Mouse (Mus musculus) c-Kit-negative CD71-positive TER-119-positive erythroid progenitor cells, embryonic 14.5 days (primary cell): ENCODE measurements around the gene Cntrob.
"Not testable (repeated sequence)": the region's sequence is repeated elsewhere in the genome, so short reads cannot be mapped to it uniquely, and the experiment has no call there.

Source experiments
- DNase-seq: peaks from one replicate; pipeline ENCODE4 v3.0.0-alpha.2; 2013; ENCODE audit warnings: low read depth, low spot score

The Cntrob gene

GRCm38 (mm10) chr11:69340161-69341131, 16.9 kb upstream of the Cntrob start, which contains the start of gene Rnf227:
Gene Rnf227 (plus strand): TSS chr11:69340461.
- DNase-seq, result no peak

DNA sequence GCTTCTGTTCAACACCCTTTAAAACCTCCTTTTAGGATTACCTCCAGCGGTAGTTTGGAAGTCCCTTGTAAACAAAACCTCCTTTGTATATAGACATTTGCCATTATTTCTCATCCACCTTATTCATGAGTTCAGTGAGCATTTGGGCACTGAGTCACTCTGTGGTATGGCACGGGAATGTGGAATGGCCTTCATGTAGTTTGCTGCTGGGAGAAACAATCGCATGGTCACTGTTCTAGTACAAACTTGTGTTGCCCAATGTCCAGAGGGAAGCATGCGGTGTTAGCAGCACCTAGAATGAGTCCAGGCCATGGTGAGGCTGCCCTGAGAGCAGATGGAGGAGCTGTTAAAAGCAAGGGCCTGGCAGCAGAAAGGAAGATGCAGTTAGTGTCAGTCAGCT, 11.2 kb upstream of the Cntrob start:
- DNase-seq, result no peak

- DNase-seq, result no peak
Observed at GRCm38 (mm10) chr11:69333922-69334321, 10.3 kb upstream of the Cntrob start.

GRCm38 (mm10) chr11:69332713-69333253, 9.2 kb upstream of the Cntrob start:
- DNase-seq, result no peak

GRCm38 (mm10) chr11:69331929-69332405, 8.4 kb upstream of the Cntrob start:
- no peak for DNase-seq

- DNase-seq, result no peak
Observed at GRCm38 (mm10) chr11:69331152-69331551, 7.6 kb upstream of the Cntrob start.

DNA sequence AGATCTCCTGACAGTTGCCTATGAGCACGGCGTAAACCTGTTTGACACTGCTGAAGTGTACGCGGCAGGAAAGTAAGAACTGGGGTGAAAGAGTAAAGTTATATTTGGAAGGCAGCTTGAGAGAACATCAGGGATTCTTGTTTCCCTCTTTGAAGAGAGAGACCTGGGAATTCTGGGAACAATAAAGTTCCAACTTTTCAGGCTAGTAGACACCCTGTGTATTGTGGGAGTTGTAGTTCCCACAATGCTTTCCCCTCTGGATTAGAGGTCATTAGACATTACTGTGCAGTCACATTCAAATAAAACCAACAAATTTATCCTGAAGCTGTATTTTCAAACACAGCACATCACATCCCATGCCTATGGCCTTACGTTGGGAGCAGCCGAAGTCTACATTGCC, 4.9 kb upstream of the Cntrob start:
- no peak for DNase-seq

- DNase-seq, result no peak
Observed at GRCm38 (mm10) chr11:69327648-69328047, 4.1 kb upstream of the Cntrob start.

DNA sequence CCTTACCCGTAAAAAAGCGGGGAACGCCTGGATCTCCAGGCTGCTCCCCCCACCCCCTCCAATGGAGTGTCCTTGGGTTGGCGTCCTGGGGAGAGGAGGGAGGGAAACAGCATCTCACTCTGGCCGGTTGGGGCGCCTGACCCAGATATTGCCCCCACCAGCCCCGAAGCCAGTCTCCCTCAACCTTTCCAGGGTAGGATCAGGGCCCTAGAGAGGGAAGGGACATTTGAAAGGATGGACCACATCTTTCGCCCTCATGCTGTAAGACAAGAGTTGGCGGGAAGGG, 3.5 kb upstream of the Cntrob start:
- DNase-seq, result no peak

GRCm38 (mm10) chr11:69326408-69327156, 3.0 kb upstream of the Cntrob start:
- no peak for DNase-seq

DNA sequence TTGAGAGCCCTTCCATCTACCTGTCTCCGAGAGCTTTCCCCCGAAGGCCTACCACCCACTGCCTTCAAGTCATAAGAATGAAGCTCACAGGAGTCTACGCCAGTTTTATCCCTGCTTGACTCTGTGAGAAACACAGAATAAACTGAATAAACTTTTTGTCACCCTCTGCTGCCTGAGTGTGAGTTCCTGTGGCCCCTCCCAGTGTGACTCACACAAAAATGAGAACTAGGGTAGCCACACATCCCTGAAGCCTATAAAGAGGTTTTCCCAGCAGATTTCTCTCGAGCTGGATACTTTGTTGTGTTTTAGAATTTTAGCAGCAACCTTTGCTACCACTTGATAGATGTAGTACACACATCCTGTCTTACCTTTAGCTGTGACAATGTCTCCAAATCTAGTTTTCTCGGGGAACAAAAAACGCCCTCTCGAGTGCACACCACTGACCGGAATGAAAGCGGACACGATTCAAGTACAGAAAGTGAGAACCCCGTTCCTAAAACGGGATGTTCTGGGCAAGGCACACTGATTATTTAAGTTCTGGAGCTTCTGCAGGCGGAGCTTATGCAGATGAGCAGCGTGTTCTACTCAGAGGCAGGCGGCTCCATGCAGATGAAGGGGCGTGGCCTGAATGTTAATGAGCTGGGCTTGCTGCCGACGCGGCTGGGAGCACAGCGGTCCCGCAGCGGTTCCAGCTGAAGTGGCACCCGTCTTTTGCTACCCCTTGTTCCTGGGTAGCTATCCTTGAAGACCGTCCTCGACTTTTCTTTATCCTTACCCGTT, 2.2 kb upstream of the Cntrob start, which contains the start of gene Kcnab3:
Gene Kcnab3 (plus strand): TSS at position 631 of the 780 bp plus-strand sequence.
- peak; percentile 83 for DNase-seq

DNA sequence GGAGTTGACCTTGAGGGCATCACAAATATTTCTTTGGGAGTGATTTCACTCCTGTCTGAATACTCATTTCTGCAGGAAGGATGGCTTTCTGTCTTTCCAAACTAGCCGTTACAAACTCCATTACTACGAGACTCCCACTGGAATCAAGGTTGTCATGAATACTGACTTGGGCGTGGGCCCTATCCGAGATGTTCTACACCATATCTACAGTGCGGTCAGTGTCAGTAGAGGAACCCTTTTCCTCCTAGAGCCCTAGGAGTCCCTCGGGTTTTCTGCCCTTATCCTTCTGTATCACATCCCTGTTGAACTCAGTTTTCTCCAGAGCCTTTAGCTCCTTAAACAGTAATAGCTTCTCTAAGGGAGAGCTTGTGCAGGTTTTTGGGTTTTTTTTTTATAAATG, 1.2 kb upstream of the Cntrob start:
- DNase-seq, result no peak

DNA sequence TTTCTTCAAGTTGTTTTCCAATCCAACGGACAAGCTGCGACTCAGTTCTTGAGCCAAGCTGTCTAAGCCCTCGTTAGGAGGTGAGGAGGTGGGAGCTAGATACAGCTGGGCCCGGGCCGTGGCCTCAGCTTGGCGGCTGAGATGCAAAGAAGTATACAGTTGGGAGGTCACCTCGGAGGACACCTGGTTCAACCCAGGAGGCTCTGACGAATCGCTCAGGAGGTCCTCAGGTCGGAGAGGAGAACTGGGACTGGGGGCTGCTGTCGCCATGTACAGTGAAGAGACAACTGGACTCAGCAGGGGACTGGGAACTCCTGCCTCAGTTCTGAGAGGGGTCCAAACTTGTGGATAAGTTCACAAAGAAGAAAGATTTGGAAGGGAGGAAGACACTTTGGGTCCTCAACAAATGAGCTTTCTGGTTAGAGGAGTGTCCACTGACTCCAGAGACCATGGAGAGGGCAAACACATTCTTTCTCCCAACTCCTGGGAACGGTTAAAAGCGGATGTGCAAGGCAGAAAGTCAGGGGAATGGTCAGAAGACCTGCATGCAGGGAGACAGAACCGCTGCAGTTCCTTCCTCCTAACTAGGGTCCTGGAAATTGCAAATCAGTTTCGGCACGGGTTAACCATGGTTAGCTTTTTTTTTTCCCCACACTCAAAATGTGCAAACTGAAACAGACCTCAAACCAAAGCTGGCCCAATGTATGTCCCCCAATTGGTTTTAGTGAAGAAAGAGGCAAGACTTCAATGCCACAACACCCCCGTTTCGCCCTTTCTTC, 693 bp downstream of the Cntrob start:
- no peak for DNase-seq

- DNase-seq, result no peak
Observed at GRCm38 (mm10) chr11:69322010-69322409, 1.6 kb downstream of the Cntrob start.

GRCm38 (mm10) chr11:69321580-69321979, 2.0 kb downstream of the Cntrob start:
- DNase-seq, result no peak

- not testable (repeated sequence) for DNase-seq
Observed at GRCm38 (mm10) chr11:69318000-69318399, 5.6 kb downstream of the Cntrob start.

- DNase-seq, result no peak
Observed at GRCm38 (mm10) chr11:69316361-69316760, 7.2 kb downstream of the Cntrob start.

GRCm38 (mm10) chr11:69311266-69311665, 12.3 kb downstream of the Cntrob start:
- no peak for DNase-seq

GRCm38 (mm10) chr11:69306039-69306438, 17.5 kb downstream of the Cntrob start:
- DNase-seq, result no peak

- no peak for DNase-seq
Observed at GRCm38 (mm10) chr11:69305291-69305690, 18.3 kb downstream of the Cntrob start.

DNA sequence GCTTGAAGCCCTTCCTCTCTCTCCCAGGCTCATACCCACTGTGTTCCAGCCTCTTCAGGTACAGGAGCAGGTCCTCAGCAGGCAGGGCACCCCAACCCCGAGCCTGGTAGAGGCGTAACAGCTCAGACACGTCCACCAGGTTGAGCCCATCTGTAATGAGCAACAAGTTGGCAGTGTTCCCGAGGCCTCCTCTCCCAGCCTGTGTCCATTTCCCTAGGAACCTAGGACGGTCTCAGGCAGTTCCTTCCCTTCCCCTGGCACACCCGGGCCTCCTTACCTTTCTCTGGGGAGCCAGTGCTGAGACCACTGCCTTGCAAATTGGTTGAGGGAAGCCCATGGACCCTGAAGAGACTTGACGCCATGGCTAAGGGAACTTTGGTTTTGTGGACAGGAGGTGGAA, 20.8 kb downstream of the Cntrob start:
- DNase-seq, result no peak
